Mouse (Mus musculus) heart, embryonic 16.5 days (tissue): ENCODE measurements at regions not wholly inside any gene's neighbourhood (a gene's known extent, or its start where the extent isn't known, plus 50 kb on each side); places are given as distances from the start of the nearest gene placed in this dataset.

Experiments
- ATAC-seq: fragments of 200-750 bp; cut with Nextera tagmentation; replicated peaks from 2 replicates; pipeline ENCODE4 v1.8.0; 2017; ENCODE audit warnings: moderate number of reproducible peaks; ENCODE audit not compliant: insufficient read depth, low FRiP score; ENCODE audit errors: extremely low read depth
- H3K27ac ChIP-seq: fragments of 300-500 bp; sonication (generic); 2 replicates; pipeline ENCODE4 v1.5.1; 2014; ENCODE audit warnings: mild to moderate bottlenecking, low read length, control low read depth, moderate library complexity
- H3K27me3 ChIP-seq: fragments of 300-500 bp; sonication (generic); 2 replicates; pipeline ENCODE4 v1.6.1; 2014; ENCODE audit warnings: low read length, mixed read lengths; ENCODE audit not compliant: control insufficient read depth, insufficient read depth
- H3K36me3 ChIP-seq: fragments of 300-500 bp; sonication (generic); 2 replicates; pipeline ENCODE4 v1.6.1; 2014; ENCODE audit not compliant: control insufficient read depth, insufficient read depth
- H3K4me1 ChIP-seq: fragments of 300-500 bp; sonication (generic); 2 replicates; pipeline ENCODE4 v1.6.1; 2014; ENCODE audit warnings: low read length, mixed read lengths; ENCODE audit not compliant: control insufficient read depth, insufficient read depth
- H3K4me2 ChIP-seq: fragments of 300-500 bp; sonication (generic); 2 replicates; pipeline ENCODE4 v1.6.1; 2014; ENCODE audit warnings: low read depth, mild to moderate bottlenecking, control low read depth, low read length
- H3K4me3 ChIP-seq: fragments of 300-500 bp; sonication (generic); 2 replicates; pipeline ENCODE4 v1.5.1; 2014; ENCODE audit warnings: mild to moderate bottlenecking, control low read depth, low read length
- H3K9ac ChIP-seq: fragments of 300-500 bp; sonication (generic); 2 replicates; pipeline ENCODE4 v1.6.1; 2014; ENCODE audit warnings: low read length, control low read depth
- H3K9me3 ChIP-seq: fragments of 300-500 bp; sonication (generic); replicated peaks from 2 replicates; pipeline ENCODE4 v1.6.1; 2016; ENCODE audit warnings: low read length; ENCODE audit not compliant: control insufficient read depth
- WGBS: fragments of 180-500 bp; shearing (Covaris S2); extraction: QIAGEN DNeasy Blood & Tissue Kit; methylation state at CpG from one replicate; pipeline ENCODE4 v1.1.7; 2014; 5-methylcytosine and 5-hydroxymethylcytosine counted together

DNA sequence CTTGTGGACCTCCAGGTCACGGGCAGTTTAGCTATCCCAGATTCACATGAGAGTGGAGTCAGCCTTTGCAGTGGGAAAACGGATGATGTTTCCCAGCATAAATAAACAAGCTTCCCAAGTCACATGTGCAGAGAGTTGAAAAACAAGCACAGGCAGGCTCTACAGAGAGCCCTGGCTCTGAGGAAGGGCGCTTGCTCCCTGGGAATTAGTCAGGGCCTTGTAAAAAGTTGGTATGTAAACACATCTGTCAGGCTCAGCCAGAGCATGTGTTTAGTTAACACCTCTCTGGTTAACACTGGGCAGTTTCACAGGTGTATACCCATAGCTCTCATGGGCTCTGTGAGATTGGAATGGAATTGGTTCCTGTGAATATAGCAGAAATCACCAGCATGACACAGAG lies 51.9 kb upstream of the Arhgap42 start:
- Histone ChIP-seq H3K27me3 (no peaks in the 10 kb centered on the region), H3K27ac (no peak overlapping the region), H3K9ac (no peak overlapping the region), H3K36me3 (no peaks in the 10 kb centered on the region), H3K4me2 (no peak overlapping the region), H3K4me3 (no peak overlapping the region), H3K9me3 (no peaks in the 10 kb centered on the region), H3K4me1 (no peaks in the 10 kb centered on the region)
- WGBS: 48% methylated on average over 3 of the region's 3 CpGs
- no peak for ATAC-seq

DNA sequence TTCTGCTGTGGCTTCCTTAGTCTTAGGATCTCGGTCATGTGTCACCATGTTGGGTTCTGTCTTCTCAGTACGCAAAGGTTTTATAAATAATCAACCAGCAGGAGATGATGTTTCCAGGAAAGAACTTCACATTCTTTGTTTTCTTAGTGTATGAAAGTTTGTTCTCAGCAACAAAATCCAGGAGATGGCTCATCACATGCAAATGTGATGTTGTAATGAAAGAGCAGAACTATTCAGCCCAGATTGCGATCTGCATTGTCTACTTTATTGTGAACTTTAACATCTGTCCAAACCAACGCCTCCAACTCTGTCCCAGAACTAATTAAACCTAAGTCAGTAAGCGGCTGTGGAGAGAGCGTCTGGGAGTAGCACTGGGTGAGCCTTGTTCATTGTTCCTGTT lies 50.7 kb upstream of the Arhgap42 start:
- Histone ChIP-seq H3K4me3 (no peak overlapping the region), H3K4me2 (no peak overlapping the region), H3K9ac (no peak overlapping the region), H3K9me3 (no peaks in the 10 kb centered on the region), H3K4me1 (no peaks in the 10 kb centered on the region), H3K27me3 (no peaks in the 10 kb centered on the region), H3K27ac (no peak overlapping the region), H3K36me3 (no peaks in the 10 kb centered on the region)
- ATAC-seq: no peak
- 78% methylated on average over 6 of the region's 6 CpGs for WGBS
